Mouse (Mus musculus) spleen, adult 2 months (tissue): ENCODE results near the gene Casq2.

Experiments
- CTCF ChIP-seq: fragments of 200-500 bp; IDR thresholded peaks from 2 replicates; pipeline ENCODE4 v1.5.1; 2011; ENCODE audit warnings: mild to moderate bottlenecking, inconsistent platforms; ENCODE audit not compliant: insufficient read depth, insufficient read length, insufficient replicate concordance; ENCODE audit errors: extremely low read depth
- POLR2A ChIP-seq: fragments of 200-500 bp; IDR thresholded peaks from 2 replicates; pipeline ENCODE4 v1.6.1; 2011; ENCODE audit warnings: low read depth, low read length, inconsistent platforms

GRCm38 (mm10) chr3:102177837-102178615 is 91.8 kb downstream of the Casq2 start:
- TF ChIP-seq POLR2A = no peak
- no peak for TF ChIP-seq CTCF
